Mouse (Mus musculus): ENCODE data around the gene Rnase4.

Rnase4 gene

DNA sequence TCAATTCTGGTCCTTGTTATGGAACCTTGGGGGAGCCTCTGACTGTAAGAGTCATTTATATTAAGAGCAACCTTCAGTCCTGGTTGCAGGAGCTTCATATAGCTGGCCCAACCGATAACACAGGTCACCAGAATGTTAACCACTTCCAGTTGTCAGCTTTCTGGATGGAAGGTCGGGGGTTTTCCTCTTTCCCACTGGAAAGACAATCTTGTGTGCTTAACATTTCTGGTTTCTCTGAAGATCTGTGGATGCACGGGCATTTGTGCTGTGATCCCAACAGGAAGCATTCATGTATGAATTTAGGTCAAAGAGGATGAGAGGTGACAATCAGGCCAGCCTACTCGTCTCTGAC, 38.7 kb downstream of the Rnase4 start:
- peak; percentile 38 for DNase-seq

DNA sequence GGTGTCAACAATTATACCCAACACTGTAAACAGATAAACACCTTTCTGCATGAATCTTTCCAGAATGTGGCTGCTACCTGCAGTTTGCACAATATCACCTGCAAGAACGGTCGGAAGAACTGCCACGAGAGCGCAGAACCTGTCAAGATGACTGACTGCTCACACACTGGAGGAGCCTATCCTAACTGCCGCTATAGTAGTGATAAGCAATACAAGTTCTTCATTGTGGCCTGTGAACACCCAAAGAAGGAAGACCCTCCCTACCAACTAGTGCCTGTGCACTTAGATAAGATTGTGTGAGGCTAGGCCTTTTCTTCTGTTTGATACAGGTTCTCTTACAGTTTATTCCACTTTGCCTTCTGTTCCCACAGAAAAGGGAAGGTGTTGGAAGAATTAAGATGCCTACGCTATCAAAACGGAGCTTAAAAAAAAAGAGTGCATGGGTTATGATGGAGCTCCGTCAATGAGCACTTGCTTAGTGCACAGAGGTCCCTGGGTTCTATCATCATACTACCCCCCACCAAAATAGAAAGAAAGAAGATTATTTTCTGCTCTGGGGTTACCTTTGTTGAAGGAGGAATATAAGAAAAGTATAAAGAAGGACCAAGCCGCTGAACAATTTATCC, 39.6 kb downstream of the Rnase4 start:
- DNase-seq, result peak; percentile 75

DNA sequence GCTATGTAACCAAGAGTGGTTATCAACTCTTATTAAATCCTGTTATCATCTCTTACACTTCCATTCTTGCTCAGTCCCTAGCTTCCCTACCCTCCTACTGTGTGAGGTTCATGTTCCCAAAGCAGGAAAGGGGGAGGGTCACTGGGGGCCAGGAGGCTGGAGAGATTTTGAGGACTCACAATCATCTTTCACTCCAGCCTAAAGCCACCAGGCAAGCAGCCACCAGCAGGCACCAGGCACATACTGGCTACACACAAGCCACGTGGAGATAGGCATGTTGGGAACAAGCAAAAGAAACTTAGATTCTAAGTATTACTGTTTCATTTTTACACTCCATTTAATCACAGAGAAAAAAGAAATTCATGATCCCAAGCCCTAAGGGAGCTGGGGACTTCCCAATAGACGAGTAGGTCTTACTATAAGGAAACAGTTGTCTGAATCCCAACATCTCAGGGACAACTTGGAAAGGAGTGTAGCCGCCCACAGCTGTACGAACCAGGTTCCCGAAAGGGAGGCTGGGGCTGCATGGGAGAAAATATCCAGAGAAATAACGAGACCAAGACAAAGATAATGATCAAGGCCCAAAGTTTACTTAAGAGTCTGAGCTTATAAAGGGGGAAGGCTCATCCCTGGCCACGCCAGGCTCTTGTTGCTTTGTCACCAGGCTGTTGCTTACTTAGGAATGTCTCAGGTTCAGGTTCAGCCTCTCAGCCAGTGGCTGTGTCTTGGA, 40.4 kb downstream of the Rnase4 start:
- peak; percentile 35 for DNase-seq

DNA sequence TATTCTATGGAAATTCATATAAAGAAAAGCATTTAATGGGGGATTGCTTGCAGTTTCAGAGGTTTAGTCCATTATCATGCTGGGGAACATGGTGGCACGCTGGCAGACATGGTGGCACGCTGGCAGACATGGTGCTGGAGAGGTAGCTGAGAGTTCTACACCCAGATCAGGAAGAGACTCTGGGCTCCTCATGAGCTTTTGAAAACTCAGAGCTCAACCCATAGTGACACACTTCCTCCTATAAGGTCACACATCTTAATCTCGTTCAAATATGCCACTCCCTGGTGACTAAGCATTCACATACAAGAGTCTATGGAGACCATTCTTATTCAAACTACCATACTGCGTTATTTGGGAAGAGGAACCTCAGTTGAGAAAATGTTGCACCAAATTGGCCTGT, 41.5 kb downstream of the Rnase4 start:
- peak; percentile 15 for DNase-seq

DNA sequence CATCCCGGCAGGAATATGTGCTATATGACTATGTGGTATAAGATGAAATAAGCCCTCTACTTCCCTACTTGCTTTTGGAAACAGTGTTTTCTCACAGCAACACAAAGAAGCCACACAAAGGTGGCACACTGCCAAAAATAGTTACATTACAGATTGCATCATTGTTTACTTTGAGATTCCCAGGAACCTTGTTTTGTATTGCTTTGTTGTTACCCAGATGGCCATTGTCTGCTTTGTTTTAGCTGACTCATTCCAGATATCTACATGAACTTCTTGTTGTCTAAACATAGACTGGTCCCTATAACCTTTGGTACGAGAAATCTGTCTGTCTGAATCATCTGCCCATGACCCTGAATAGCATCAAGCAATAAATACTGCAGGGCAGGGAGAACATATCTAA, 49.5 kb downstream of the Rnase4 start:
- no peak for DNase-seq

DNA sequence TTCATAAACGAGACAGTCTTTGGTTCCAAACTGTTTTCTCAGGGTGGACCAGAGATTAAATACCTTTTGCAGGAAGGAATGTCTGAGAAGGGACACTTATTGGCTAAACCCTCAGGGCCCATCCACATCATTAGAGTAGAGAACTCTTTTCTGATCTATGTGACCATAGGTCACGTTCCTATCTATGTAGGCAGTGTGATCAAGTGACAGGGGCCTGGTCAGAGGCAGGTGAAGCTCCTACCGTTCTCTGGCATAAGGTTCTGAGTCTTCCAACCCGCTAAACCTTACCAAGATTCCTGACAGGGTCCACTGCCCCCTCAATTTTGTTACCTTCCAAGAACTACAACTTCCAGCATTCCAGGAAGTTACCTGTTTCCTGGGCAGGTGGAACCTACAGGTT, 51.2 kb downstream of the Rnase4 start:
- DNase-seq, result peak; percentile 10

DNA sequence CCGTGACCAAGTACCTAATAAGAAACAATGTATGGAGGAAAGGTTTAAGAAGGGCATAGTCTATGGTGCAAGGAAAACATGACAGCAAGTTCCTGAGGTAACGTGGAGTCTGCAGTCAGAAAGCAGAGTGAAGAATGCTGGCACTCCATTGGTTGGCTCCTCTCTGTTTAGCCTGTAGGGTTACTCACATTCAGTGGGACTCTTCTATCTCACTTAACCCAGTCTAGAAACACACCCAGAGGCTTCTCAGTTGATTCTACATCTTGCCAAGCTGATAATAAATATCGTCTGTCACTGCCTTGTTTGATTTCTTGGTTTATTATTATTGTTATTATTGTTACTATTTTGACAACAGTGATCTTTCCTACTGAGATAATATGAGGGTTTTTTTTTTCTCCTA, 51.7 kb downstream of the Rnase4 start:
- peak; percentile 53 for DNase-seq

DNA sequence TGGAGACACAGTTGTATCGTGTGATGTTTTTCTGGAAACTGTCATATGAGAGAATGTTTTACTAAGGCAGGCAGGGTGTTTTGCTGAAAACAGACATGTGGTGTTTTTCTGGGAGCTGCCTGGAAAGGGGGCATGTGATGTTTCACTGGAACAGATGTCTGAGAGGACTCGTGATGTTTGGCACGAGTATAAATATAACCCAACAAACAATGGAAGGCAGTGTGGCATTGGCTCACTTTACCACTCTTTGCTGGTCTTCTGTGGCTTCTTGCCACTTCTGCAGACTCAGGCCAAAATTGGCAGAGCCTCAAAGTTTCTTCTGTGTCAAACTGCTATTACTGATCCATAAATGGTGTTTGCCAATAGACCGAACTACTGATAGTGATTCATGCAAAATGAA, 52.4 kb downstream of the Rnase4 start:
- DNase-seq, result peak; percentile 3

DNA sequence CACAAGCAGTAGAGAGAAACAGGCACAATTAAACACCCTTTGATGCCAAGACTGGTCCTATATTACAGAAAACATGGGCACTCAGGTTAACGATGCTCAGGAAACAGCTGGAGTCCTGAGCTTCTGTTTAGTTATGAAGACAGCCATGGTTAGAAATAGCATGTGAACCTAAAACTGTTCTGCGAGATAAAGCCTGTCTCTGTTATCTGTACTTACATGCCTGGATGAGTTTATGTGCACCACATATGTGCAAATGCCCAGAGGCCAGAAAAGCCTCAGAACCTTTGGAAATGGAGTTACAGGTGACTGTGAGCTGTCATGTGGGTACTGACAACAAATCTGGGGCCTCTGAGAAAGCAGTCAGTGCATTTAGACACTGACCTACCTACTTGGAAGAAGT, 53.1 kb downstream of the Rnase4 start:
- peak; percentile 49 for DNase-seq

DNA sequence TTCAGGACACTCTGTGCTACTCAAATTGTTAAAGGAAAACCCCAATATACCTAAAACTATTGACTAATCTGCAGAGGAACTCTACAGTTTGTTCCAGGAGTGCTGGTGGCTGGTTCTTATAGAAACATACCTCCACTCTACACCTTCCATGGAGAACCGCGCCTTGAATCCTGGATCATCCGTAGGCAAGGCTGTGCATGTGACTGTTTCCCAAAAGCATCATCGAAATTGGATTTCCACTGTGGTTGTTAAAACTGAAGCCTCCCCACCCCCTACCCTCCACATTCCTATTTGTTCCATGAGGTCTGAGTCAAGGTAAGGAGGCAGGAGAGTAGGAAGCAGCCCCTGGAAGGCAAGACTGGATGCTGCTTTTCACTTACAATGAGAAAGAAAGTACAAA, 53.6 kb downstream of the Rnase4 start:
- no peak for DNase-seq

DNA sequence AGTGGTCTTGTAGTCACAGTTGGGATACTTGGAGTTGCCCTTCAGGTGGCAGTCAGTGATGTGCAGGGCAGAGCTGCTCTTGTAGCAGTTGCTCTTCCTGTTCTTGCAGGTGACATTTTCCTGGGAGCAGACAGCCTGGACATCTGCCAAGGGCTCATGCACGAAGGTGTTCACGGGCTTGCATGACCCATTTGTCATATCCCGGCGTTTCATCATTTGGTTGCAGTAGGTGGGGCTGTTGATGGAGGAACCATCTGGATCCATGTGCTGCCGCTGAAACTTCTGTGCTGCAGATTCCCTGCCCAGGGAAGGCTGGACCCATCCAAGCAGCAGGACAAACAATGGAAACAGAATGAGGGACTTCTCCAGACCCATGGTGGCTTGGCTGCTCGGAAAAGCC, 54.6 kb downstream of the Rnase4 start:
- no peak for DNase-seq

DNA sequence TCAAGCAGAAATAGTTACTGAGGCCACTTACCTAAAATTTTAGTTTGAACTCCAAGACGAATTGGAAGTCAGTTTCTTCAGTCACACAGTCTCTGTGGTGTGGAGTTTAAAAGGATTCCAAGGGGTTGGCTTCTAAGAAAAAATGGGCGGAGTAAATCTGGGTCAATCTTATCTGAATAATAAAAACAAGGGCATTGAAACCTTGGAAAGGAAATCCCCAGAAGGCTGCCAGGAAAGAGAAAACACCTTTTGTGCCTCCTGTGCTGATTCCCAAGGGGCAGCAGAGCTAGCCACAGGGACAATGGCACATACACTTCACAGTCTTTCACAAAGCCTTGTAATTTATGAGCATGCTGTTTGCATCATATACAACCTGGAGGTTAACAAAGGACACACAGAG, 55.8 kb downstream of the Rnase4 start, which contains the start of gene Rnase1:
TSS of gene Rnase1 (minus strand) at position 101 of the 400 bp plus-strand sequence.
- no peak for DNase-seq

DNA sequence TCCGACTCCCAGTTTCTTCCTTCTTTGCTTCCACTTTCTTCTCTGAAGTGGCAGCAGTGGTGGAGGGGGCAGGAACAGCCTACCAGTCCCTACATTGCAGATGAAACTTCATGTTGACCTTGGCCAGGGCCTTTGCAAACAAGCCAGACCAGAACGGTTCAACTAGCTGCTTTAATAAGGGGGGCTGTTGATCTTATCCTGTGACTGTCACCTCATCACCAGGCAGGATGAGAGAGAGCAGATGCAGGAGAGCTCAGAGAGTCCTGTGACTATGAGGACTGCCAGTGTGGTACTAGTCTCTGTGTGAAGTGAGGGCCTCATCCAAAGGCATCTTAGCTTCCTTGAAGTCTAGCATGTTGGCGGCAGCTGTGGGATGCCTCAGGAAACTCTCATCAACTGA, 57.1 kb downstream of the Rnase4 start:
- no peak for DNase-seq

DNA sequence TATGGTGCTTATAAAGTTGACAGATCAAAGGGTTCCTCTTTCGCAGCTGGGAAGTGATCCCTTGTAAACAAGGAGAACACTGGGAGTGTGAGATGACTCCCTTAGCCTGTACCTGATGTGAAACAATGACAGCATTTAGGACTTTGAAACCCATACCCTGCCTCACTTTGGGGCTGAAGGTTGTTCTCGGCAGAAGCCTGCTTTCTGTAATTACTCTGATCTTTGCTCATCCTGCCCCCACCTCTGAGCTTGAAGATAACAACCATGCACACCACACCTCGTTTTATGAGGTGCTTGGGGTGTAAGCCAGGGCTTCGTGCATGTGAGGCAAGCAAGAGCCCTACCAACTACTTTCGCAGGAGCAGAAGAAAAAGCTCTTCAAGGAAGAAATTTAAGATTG, 58.3 kb downstream of the Rnase4 start:
- peak; percentile 72 for DNase-seq

DNA sequence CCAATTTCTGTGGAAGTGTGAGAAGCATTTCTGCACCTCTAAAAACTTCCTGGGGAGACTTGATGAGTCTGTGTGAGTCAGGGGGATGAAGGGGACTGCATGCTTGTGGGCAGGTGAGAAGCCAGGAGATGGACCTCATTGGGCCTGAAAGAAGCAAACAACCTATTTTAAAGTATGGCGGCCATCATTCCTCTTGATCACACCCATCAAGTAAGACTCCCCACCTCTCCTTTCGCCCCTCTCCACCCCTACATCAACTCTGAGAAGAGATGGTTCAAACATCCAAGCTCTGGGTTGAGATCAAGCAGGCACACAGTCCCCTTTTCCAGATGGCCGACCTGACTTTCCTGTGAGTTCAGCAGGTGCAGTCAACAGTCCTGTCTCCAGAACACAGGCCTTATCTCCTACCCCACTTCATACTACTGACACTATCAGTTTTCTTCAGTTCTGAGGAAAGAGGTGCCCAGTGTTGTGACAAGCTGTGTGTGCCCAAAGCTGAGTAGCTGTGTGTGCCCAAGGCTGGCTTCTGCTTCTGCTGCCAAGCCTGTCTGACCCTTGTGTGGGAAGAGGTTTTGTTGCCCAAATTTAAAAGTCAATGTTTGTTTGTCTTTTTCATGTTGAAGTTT, 59.4 kb downstream of the Rnase4 start:
- peak; percentile 59 for DNase-seq

DNA sequence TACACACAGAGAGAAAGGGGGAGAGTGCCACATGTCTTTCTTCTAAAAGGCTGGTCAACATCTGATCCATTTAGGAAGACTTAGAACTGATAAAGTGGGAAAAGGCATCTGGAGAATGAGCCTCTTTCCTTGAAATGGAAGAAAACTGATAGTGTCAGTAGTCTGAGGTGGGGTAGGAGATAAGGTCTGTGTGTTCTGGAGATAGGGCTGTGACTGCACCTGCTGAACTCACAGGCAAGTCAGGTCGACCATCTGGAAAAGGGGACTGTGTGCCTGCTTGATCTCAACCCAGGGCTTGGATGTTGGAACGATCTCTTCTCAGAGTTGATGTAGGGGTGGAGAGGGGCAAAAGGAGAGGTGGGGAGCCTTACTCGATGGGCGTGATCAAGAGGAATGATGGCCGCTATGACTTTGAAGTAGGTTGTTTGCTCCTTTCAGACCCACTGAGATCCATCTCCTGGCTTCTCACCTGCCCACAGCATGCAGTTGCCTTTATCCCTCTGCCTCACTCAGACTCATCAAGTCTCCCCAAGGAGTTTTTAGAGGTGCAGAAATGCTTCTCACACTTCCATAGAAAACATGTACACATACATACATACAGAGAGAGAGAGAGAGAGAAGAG, 61.5 kb downstream of the Rnase4 start:
- peak; percentile 60 for DNase-seq

Measured in liver (tissue).